Mouse (Mus musculus): ENCODE measurements around the gene Gm10638.
A peak's percentile ranks its signal among the peaks of the same experiment; 100 is the strongest.

Gm10638 gene

DNA sequence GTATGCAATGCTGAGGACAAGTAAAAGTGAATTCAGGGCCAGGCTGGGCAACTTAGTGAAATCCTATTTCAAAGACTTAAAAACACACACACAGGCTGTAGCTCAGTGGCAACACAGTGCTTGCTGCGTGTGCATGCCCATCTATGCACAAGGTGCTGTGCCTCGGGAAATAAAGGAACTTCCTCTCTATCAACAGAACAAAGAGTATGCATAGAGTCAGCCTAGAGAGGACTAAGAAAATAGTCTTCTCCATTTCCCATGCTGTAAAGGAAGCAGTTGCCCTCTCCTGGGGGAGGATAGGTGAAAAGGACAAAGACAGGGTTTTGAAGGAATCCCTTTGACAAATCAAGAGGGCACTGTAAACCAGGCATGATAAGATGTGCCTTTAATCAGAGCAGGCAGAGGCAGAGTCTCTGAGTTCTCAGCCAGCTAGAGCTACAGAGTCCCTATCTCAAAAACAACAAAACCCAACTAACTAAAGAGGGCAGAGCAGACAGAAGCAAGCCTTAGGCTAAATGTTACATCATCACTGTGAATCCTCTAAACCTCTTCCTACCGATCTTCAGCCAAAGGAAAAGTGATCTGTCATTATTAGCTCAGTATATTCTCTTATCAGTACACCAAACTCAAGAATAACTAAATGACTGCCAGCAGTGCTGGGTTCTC is 9.9 kb upstream of the Gm10638 start:
- no peak for DNase-seq (ENCODE audit: low read depth, low spot score)

GRCm38 (mm10) chr8:86740899-86741298 is 4.6 kb upstream of the Gm10638 start:
- DNase-seq (ENCODE audit: low read depth, low spot score) = no peak

DNA sequence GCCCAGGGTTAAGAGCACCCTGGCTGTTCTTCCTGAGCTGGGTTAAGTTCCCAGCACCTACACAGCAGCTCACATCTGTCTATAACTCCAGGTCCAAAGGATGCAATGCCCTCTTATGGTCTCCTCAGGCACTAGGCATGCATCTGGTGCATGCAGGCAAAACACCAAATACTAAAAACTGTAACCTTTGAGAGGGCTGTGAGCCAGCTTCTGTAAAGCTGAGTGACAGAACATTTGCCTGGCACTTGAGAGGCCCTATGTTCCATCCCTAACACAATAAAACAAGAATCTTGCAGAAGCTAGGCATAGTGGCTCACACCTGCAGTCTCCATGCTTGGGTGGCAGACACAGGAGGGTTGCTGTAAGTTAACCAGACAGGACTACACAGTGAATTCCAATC is 3.9 kb upstream of the Gm10638 start:
- DNase-seq (ENCODE audit: low read depth, low spot score) = no peak

GRCm38 (mm10) chr8:86742605-86743345 is 2.7 kb upstream of the Gm10638 start:
- DNase-seq (ENCODE audit: low read depth, low spot score) = no peak

- DNase-seq (ENCODE audit: low read depth, low spot score) = no peak
These were observed 932 bp upstream of the Gm10638 start for GRCm38 (mm10) chr8:86744313-86745220.

- peak; percentile 65 for DNase-seq (ENCODE audit: low read depth, low spot score)
These were observed 489 bp downstream of the Gm10638 start for GRCm38 (mm10) chr8:86745935-86746441.

DNA sequence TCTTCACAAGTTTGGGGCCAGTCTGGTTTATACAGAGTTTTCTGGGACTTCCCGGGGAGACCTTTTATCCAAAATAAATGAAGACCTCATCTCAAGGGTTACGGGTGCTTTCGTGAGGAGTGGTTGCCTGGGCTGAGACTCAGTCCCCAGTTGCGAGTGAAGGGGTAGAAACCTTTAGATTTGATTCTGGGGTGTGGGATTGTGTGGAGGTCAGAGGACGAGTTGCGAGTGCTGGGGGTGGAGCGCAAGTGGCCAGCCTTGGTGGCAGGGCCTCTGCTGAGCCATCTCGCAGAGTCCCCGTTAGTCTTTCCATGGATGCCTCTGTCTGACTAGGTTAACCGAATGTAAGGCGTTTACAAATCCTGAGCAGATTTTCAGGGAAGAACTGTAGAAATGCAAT is 1.0 kb downstream of the Gm10638 start:
- DNase-seq (ENCODE audit: low read depth, low spot score) = no peak

GRCm38 (mm10) chr8:86749842-86750241 is 4.3 kb downstream of the Gm10638 start:
- DNase-seq (ENCODE audit: low read depth, low spot score) = no peak

- peak; percentile 36 for DNase-seq (ENCODE audit: low read depth, low spot score)
These were observed 11.6 kb downstream of the Gm10638 start for GRCm38 (mm10) chr8:86756948-86757733.

GRCm38 (mm10) chr8:86758651-86759050 is 13.2 kb downstream of the Gm10638 start:
- DNase-seq (ENCODE audit: low read depth, low spot score) = no peak

- no peak for DNase-seq (ENCODE audit: low read depth, low spot score)
These were observed 13.6 kb downstream of the Gm10638 start for GRCm38 (mm10) chr8:86759090-86759491.

GRCm38 (mm10) chr8:86760746-86761145 is 15.2 kb downstream of the Gm10638 start:
- no peak for DNase-seq (ENCODE audit: low read depth, low spot score)

DNA sequence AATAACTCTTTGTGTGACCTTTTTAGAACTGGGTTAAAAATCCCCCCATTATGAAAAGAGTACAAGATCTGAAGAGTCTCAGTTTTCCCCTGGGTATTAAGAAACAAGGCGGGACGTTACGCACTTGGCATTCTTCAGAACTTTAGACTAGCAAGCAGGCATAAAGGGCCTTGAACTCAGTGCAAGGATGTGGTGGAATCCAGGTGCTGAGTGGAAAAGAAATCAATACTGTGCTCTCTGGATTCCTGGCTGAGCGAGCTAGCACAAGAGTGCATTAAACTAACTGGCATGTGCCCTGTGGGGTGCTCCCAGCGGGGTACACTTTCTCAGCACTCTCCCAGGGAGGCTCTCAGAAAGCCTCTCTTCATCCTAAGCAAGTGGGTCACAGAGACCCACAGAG is 17.3 kb downstream of the Gm10638 start:
- no peak for DNase-seq (ENCODE audit: low read depth, low spot score)

DNA sequence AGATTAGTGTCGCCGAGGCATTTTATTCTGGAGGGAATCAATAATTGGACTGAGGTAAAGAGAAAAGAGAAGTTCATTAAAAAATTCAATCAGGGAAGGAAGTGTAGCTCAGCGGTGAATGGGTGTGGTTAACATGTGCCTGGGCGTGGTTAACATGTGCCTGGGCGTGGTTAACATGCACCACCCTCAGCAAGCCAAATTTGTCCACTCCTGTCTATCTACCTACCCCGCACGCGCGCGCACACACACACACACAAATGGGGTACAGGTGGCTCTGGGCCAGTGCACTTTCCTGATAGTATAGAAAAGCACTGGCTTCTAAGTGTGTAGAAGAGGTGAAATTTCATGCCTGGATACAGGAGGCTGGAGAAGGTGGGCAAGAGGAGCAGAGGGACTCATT is 19.7 kb downstream of the Gm10638 start:
- no peak for DNase-seq (ENCODE audit: low read depth, low spot score)

- DNase-seq (ENCODE audit: low read depth, low spot score) = no peak
These were observed 20.2 kb downstream of the Gm10638 start for GRCm38 (mm10) chr8:86765669-86766068.

- DNase-seq (ENCODE audit: low read depth, low spot score) = no peak
These were observed 21.2 kb downstream of the Gm10638 start for GRCm38 (mm10) chr8:86766548-86767211.

DNA sequence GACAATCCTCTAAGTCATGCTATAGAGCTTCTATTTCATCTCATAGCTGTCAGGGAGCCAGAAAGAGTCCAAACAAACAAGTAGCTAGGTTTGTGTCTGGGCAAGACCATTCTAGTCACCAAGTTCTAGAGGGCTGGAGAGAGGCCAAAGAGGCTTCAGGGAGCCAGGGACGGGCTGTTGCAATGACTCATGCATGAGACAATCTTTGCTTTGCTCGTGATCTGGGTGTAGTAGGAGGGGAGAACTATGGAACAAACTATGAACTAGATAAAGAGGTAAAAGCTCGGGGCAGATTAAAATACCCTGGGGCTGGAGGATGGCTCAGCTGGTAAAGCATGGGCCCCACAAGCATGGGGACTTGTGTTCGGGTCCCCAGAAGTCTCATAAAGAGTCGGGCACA is 23.0 kb downstream of the Gm10638 start:
- DNase-seq (ENCODE audit: low read depth, low spot score) = no peak

- DNase-seq (ENCODE audit: low read depth, low spot score) = no peak
These were observed 24.6 kb downstream of the Gm10638 start for GRCm38 (mm10) chr8:86769945-86770715.

DNA sequence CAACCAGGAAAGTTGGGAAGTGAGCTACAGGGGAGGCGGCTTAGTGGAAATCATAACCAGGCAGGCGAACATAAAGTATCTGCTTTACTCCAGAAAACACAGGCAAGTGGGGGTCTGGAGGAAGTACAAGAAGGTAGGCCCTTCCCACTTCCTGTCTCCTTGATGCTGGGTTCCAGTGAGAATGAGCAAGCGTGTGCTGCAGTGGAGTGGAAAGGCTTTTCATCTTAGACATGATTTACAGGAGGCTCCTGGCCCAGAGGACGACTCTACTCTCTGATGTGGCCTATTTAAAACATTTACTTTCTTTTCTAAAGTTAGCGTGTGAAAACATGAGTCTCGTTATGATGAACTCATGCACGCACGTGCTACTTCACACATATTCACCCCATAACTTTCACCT is 33.7 kb downstream of the Gm10638 start:
- DNase-seq (ENCODE audit: low read depth, low spot score) = no peak

- DNase-seq (ENCODE audit: low read depth, low spot score) = no peak
These were observed 35.6 kb downstream of the Gm10638 start for GRCm38 (mm10) chr8:86781094-86781493.

All from WW6 (cell line).